Mouse (Mus musculus): ENCODE results near the gene Tsc22d4. TPM values are rescaled to one million over a fixed set of nuclear protein-coding genes. Genes with fewer than 3 reads are reported as not detected.

Tsc22d4 gene
- polyA plus RNA-seq (2014; fragmentation: Nextera tagmentation; extraction: Ambion mirVana), result 118 and 132 TPM in 2 replicates

DNA sequence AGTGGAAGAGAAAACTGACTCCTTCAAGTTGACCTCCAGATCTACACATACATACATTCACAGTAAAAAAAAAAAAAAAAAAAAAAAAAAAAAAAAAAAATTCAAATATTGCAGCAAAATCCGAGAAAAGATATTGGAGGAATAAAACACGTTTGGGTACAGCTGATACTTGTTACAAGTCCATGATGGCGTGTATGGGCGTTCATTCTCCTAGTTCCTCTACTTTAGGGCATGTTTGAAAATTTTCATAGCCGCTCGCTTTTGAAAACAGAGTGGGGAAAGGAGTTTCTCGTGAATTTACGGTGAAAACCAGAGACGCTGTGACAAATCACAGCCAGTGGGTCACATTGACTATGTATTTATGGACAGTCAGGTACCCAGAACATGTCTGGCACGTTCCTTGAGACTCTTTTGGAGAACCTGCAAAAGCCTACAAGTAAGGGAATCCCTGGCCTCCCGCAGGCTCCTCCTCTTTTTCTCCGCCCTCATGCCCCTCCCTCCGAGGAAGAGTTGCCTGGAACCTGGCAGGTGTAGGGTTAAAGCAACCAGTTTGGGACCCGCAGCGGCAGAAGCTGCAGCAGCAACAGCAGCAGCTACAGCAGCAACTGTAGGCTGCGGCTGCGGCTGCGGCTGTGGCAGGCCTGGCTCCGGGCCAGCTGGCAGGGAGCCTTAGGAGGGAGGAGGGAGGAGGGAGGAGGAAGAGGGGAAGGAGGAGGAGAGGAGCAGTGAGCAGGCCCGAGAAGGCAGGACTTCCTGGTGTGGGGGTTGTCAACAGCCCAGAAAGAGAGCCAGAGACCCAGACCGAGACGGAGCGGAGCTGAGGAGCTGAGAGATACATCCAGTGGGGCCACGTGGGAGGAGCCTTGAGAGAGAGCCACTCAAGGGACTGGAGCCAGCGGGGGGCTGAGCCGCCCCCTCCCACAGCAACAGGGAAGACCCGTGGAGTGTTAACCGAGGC is at the start of gene Tsc22d4:
TSS of gene Tsc22d4 (plus strand) at position 517 of the 958 bp plus-strand sequence.
- Histone ChIP-seq H3K4me3 (ENCODE audit: low read depth, low read length) (peak within 1 kb of the TSS; percentile 84), H3K4me1 (ENCODE audit: control insufficient read depth, insufficient read depth, low read length) (peaks cover 23% of the 10 kb centered on the region), H3K9ac (replicated peaks; ENCODE audit: low read depth, low read length) (peak within 1 kb of the TSS; percentile 86), H3K27ac (ENCODE audit: low read length) (peak within 1 kb of the TSS; percentile 97), H3K27me3 (ENCODE audit: control insufficient read depth, insufficient read depth, low read length) (no peaks in the 10 kb centered on the region), H3K36me3 (ENCODE audit: control insufficient read depth, insufficient read depth, low read length) (no peaks in the 10 kb centered on the region), H3K4me2 (replicated peaks; ENCODE audit: low read depth, low read length) (peak within 1 kb of the TSS; percentile 90), H3K9me3 (ENCODE audit: control insufficient read depth, low read depth, low read length) (no peaks in the 10 kb centered on the region)
- WGBS, result 2% methylated on average over 28 of the region's 28 CpGs
- peak; percentile 86 for ATAC-seq (ENCODE audit: insufficient number of reproducible peaks, insufficient read depth, low FRiP score, low read depth)

GRCm38 (mm10) chr5:137695930-137696329 is 49.6 kb upstream of the Tsc22d4 start:
- Histone ChIP-seq H3K4me1 (ENCODE audit: control insufficient read depth, insufficient read depth, low read length) (no peaks in the 10 kb centered on the region), H3K4me2 (replicated peaks; ENCODE audit: low read depth, low read length) (no peak overlapping the region), H3K9ac (replicated peaks; ENCODE audit: low read depth, low read length) (no peak overlapping the region), H3K27ac (ENCODE audit: low read length) (no peak overlapping the region), H3K27me3 (ENCODE audit: control insufficient read depth, insufficient read depth, low read length) (no peaks in the 10 kb centered on the region), H3K36me3 (ENCODE audit: control insufficient read depth, insufficient read depth, low read length) (no peaks in the 10 kb centered on the region), H3K9me3 (ENCODE audit: control insufficient read depth, low read depth, low read length) (no peaks in the 10 kb centered on the region), H3K4me3 (ENCODE audit: low read depth, low read length) (no peak overlapping the region)
- no peak for ATAC-seq (ENCODE audit: insufficient number of reproducible peaks, insufficient read depth, low FRiP score, low read depth)
- 57% methylated on average over 4 of the region's 4 CpGs for WGBS

GRCm38 (mm10) chr5:137699080-137699479 is 46.5 kb upstream of the Tsc22d4 start:
- H3K4me2 ChIP-seq (replicated peaks; ENCODE audit: low read depth, low read length), result no peak overlapping the region
- no peak overlapping the region for H3K27ac ChIP-seq (ENCODE audit: low read length)
- no peaks in the 10 kb centered on the region for H3K4me1 ChIP-seq (ENCODE audit: control insufficient read depth, insufficient read depth, low read length)
- H3K9ac ChIP-seq (replicated peaks; ENCODE audit: low read depth, low read length), result no peak overlapping the region
- no peak for ATAC-seq (ENCODE audit: insufficient number of reproducible peaks, insufficient read depth, low FRiP score, low read depth)
- H3K4me3 ChIP-seq (ENCODE audit: low read depth, low read length), result no peak overlapping the region
- no peaks in the 10 kb centered on the region for H3K36me3 ChIP-seq (ENCODE audit: control insufficient read depth, insufficient read depth, low read length)
- 68% methylated on average over 3 of the region's 3 CpGs for WGBS
- no peaks in the 10 kb centered on the region for H3K27me3 ChIP-seq (ENCODE audit: control insufficient read depth, insufficient read depth, low read length)
- no peaks in the 10 kb centered on the region for H3K9me3 ChIP-seq (ENCODE audit: control insufficient read depth, low read depth, low read length)

DNA sequence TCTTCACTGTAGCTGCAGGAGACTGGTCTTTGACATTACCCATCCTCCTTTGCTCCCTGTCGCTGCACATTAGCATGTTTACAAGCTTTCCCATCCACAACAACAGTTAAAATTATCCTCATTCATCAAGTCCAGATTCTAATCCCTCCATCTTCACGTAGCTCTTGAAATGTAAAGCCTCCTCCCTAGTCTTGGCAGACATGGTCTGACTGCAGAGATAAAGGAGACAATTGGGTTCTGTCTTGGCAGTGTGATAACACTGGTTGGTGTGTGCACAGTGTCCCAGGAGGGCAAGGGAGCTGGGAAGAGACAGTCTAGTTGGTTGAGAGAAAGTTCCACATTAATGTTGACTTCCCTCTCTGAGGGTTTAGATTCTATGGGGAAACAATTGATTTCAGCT is 45.7 kb upstream of the Tsc22d4 start:
- no peak overlapping the region for H3K4me2 ChIP-seq (replicated peaks; ENCODE audit: low read depth, low read length)
- H3K36me3 ChIP-seq (ENCODE audit: control insufficient read depth, insufficient read depth, low read length), result no peaks in the 10 kb centered on the region
- H3K27ac ChIP-seq (ENCODE audit: low read length), result no peak overlapping the region
- ATAC-seq (ENCODE audit: insufficient number of reproducible peaks, insufficient read depth, low FRiP score, low read depth), result no peak
- no peaks in the 10 kb centered on the region for H3K27me3 ChIP-seq (ENCODE audit: control insufficient read depth, insufficient read depth, low read length)
- H3K4me1 ChIP-seq (ENCODE audit: control insufficient read depth, insufficient read depth, low read length), result no peaks in the 10 kb centered on the region
- WGBS, result 37% methylated on average over 2 of the region's 2 CpGs
- no peak overlapping the region for H3K9ac ChIP-seq (replicated peaks; ENCODE audit: low read depth, low read length)
- H3K4me3 ChIP-seq (ENCODE audit: low read depth, low read length), result no peak overlapping the region
- no peaks in the 10 kb centered on the region for H3K9me3 ChIP-seq (ENCODE audit: control insufficient read depth, low read depth, low read length)

DNA sequence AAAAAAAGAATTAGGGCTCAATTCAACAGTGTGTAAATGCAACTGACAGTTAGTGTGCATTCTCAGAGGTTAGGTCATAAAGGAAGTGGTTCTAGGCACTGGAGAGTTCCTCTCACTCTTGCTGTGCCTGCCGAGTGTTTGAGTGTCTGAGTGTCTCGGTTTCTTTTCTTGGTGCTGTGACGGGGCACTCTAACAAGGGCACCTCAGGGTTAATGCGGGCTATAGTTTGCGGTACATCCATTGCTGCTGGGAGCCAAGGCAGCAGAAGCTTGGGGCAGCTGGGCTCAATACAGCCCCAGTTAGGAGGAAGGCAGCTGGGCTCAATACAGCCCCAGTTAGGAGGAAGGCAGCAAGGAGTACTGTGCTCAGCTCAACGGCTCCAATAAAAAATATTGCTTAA is 40.3 kb upstream of the Tsc22d4 start:
- no peak overlapping the region for H3K9ac ChIP-seq (replicated peaks; ENCODE audit: low read depth, low read length)
- H3K27me3 ChIP-seq (ENCODE audit: control insufficient read depth, insufficient read depth, low read length), result no peaks in the 10 kb centered on the region
- H3K9me3 ChIP-seq (ENCODE audit: control insufficient read depth, low read depth, low read length), result no peaks in the 10 kb centered on the region
- H3K27ac ChIP-seq (ENCODE audit: low read length), result no peak overlapping the region
- H3K4me1 ChIP-seq (ENCODE audit: control insufficient read depth, insufficient read depth, low read length), result no peaks in the 10 kb centered on the region
- no peak overlapping the region for H3K4me2 ChIP-seq (replicated peaks; ENCODE audit: low read depth, low read length)
- no peak for ATAC-seq (ENCODE audit: insufficient number of reproducible peaks, insufficient read depth, low FRiP score, low read depth)
- H3K36me3 ChIP-seq (ENCODE audit: control insufficient read depth, insufficient read depth, low read length), result no peaks in the 10 kb centered on the region
- no peak overlapping the region for H3K4me3 ChIP-seq (ENCODE audit: low read depth, low read length)
- WGBS, result 60% methylated on average over 6 of the region's 6 CpGs

DNA sequence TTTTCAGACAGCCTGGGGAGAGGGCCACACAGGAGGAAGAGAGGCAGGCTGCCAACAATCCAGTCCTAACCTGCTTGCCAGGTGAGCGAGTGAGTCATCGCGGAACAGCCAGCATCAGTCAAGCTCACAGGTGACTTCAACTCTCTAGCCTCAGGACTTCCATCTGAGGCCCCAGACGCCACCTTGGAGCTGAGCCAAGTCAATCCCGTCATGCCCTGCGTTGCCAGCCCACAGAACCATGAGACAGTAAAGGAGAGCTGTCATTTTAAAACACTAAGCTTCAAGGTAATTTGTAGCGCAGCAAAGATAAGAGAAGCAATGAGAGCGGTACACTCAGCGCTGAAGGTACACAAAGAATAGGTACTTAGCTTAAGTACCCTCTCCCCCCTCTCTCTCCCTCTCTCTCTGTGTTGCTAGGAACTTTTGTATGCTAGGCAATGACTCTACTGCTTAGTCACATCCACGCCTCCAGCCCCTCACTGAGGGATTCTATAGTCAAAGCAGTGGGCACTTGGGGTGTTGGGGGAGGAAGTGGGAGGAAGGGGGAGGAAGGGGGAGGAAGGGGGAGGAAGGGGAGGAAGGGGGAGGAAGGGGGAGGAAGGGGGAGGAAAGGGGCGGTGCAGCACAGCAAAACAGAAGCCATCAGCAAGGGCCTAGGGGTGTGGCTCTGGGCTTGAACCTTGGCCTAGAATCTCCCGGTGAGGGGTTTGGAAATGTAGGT is 38.5 kb upstream of the Tsc22d4 start:
- Histone ChIP-seq H3K9me3 (ENCODE audit: control insufficient read depth, low read depth, low read length) (no peaks in the 10 kb centered on the region), H3K36me3 (ENCODE audit: control insufficient read depth, insufficient read depth, low read length) (no peaks in the 10 kb centered on the region), H3K9ac (replicated peaks; ENCODE audit: low read depth, low read length) (no peak overlapping the region), H3K4me1 (ENCODE audit: control insufficient read depth, insufficient read depth, low read length) (no peaks in the 10 kb centered on the region), H3K4me3 (ENCODE audit: low read depth, low read length) (no peak overlapping the region), H3K27ac (ENCODE audit: low read length) (peak overlapping the region; percentile 69; the same call in 1 of the 2 replicates), H3K4me2 (replicated peaks; ENCODE audit: low read depth, low read length) (no peak overlapping the region), H3K27me3 (ENCODE audit: control insufficient read depth, insufficient read depth, low read length) (no peaks in the 10 kb centered on the region)
- 42% methylated on average over 12 of the region's 12 CpGs for WGBS
- peak; percentile 82 for ATAC-seq (ENCODE audit: insufficient number of reproducible peaks, insufficient read depth, low FRiP score, low read depth)

- Histone ChIP-seq H3K4me1 (ENCODE audit: control insufficient read depth, insufficient read depth, low read length) (0 out of 2 replicates have a peak, but pooled peaks cover 3% of the 10 kb centered on the region), H3K9ac (replicated peaks; ENCODE audit: low read depth, low read length) (no peak overlapping the region), H3K27ac (ENCODE audit: low read length) (no peak overlapping the region), H3K4me2 (replicated peaks; ENCODE audit: low read depth, low read length) (no peak overlapping the region), H3K27me3 (ENCODE audit: control insufficient read depth, insufficient read depth, low read length) (no peaks in the 10 kb centered on the region), H3K36me3 (ENCODE audit: control insufficient read depth, insufficient read depth, low read length) (no peaks in the 10 kb centered on the region), H3K4me3 (ENCODE audit: low read depth, low read length) (no peak overlapping the region), H3K9me3 (ENCODE audit: control insufficient read depth, low read depth, low read length) (no peaks in the 10 kb centered on the region)
- WGBS, result 75% methylated on average over 5 of the region's 5 CpGs
- no peak for ATAC-seq (ENCODE audit: insufficient number of reproducible peaks, insufficient read depth, low FRiP score, low read depth)
These were observed 32.1 kb upstream of the Tsc22d4 start for GRCm38 (mm10) chr5:137713454-137713853.

DNA sequence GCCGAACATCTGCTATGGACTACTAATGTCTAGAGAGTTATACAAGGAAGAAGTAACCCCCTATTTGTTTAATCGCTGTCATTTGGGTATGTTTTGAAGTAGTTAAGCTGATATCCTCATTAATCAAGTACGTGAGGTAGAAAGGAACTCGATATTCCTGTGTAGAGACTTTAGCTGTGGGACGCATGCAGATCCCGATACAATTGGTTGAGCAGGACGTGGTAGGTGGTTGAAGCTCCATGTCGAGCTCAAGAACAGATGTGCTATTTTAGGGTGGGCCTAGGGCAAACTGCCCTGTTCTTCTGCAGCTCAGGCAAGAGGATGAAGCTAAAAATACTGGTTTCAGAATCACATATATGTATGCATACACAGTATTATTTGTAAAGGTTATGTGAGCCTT is 29.8 kb upstream of the Tsc22d4 start:
- Histone ChIP-seq H3K27ac (ENCODE audit: low read length) (no peak overlapping the region), H3K9ac (replicated peaks; ENCODE audit: low read depth, low read length) (no peak overlapping the region), H3K27me3 (ENCODE audit: control insufficient read depth, insufficient read depth, low read length) (no peaks in the 10 kb centered on the region), H3K4me3 (ENCODE audit: low read depth, low read length) (no peak overlapping the region), H3K9me3 (ENCODE audit: control insufficient read depth, low read depth, low read length) (no peaks in the 10 kb centered on the region), H3K4me2 (replicated peaks; ENCODE audit: low read depth, low read length) (no peak overlapping the region), H3K4me1 (ENCODE audit: control insufficient read depth, insufficient read depth, low read length) (0 out of 2 replicates have a peak, but pooled peaks cover 3% of the 10 kb centered on the region), H3K36me3 (ENCODE audit: control insufficient read depth, insufficient read depth, low read length) (no peaks in the 10 kb centered on the region)
- no peak for ATAC-seq (ENCODE audit: insufficient number of reproducible peaks, insufficient read depth, low FRiP score, low read depth)
- WGBS, result 37% methylated on average over 8 of the region's 8 CpGs

All from stomach, embryonic 14.5 days (tissue).